ENCODE assay signal across 23 mouse cellular contexts in genomic region chr8:106287445-106287844, GRCm38 (mm10). TPM values are rescaled to one million over a fixed set of nuclear protein-coding genes. Genes with fewer than 3 reads are reported as not detected.
DNase-seq lines count a peak whose midpoint lies in the region; ATAC-seq and TF ChIP-seq lines count a peak whose summit lies in the region.
"Had no signal": no experiment of that assay in that cellular context is flagged by ENCODE, and none has a peak within 500 bp of the region (broad histone marks: within the 10 kb centered on the region; RNA-seq: fewer than 3 reads in every experiment).

No protein-coding gene starts in this region.

- TF ChIP-seq EP300 in stomach, postnatal 0 days (optimal IDR thresholded peaks at IDR 0.05) = no peak

- H3K4me2 ChIP-seq in hindbrain, embryonic 12.5 days (replicated peaks) = no peak overlapping the region
- no peak overlapping the region for H3K4me2 ChIP-seq in hindbrain, embryonic 14.5 days (replicated peaks)
- H3K4me2 ChIP-seq in liver, embryonic 13.5 days = no peak overlapping the region
- no peak overlapping the region for H3K4me2 ChIP-seq in stomach, postnatal 0 days (replicated peaks; ENCODE audit: low read depth)
- H3K4me2 ChIP-seq: embryonic facial prominence, embryonic 13.5 days; heart, embryonic 15.5 days; kidney, embryonic 15.5 days; limb, embryonic 12.5 days; lung, embryonic 14.5 days; midbrain, embryonic 11.5 days; neural tube, embryonic 13.5 days had no signal

- no peaks in the 10 kb centered on the region for H3K27me3 ChIP-seq in hindbrain, embryonic 12.5 days
- H3K27me3 ChIP-seq in hindbrain, embryonic 14.5 days (ENCODE audit: control insufficient read depth, insufficient read depth, low read length) = no peaks in the 10 kb centered on the region
- no peaks in the 10 kb centered on the region for H3K27me3 ChIP-seq in liver, embryonic 13.5 days
- no peaks in the 10 kb centered on the region for H3K27me3 ChIP-seq in stomach, postnatal 0 days (ENCODE audit: control insufficient read depth, insufficient read depth, low read length)
- H3K27me3 ChIP-seq: embryonic facial prominence, embryonic 13.5 days; heart, embryonic 15.5 days; limb, embryonic 12.5 days; neural tube, embryonic 13.5 days had no signal

- H3K9me3 ChIP-seq in hindbrain, embryonic 12.5 days (replicated peaks) = no peaks in the 10 kb centered on the region
- no peaks in the 10 kb centered on the region for H3K9me3 ChIP-seq in hindbrain, embryonic 14.5 days (ENCODE audit: control insufficient read depth, low read length)
- H3K9me3 ChIP-seq in liver, embryonic 13.5 days (replicated peaks) = no peaks in the 10 kb centered on the region
- no peaks in the 10 kb centered on the region for H3K9me3 ChIP-seq in stomach, postnatal 0 days (ENCODE audit: control insufficient read depth, low read length)
- H3K9me3 ChIP-seq: embryonic facial prominence, embryonic 13.5 days; heart, embryonic 15.5 days; kidney, embryonic 15.5 days; limb, embryonic 12.5 days; neural tube, embryonic 13.5 days had no signal

- WGBS in hindbrain, embryonic 12.5 days = 13% methylated on average over 2 of the region's 2 CpGs
- WGBS in hindbrain, embryonic 14.5 days = 9% methylated on average over 2 of the region's 2 CpGs
- WGBS in liver, embryonic 13.5 days (ENCODE audit: insufficient replicate concordance) = 31% methylated on average over 2 of the region's 2 CpGs
- 11% methylated on average over 2 of the region's 2 CpGs for WGBS in stomach, postnatal 0 days

- no peak for DNase-seq in hindbrain, embryonic 14.5 days (ENCODE audit: low spot score)
- DNase-seq in Muller cell, postnatal 12 days (ENCODE audit: inconsistent ontology term) = peak; percentile 55
- no peak for DNase-seq in liver, embryonic 13.5 days
- peak; percentile 70 for DNase-seq in stomach, postnatal 0 days (ENCODE audit: low spot score)
- no peak for DNase-seq in thymus, postnatal 0 days (ENCODE audit: low spot score)
- no peak for DNase-seq in frontal cortex, postnatal 36 days (ENCODE audit: low spot score in 2 of 2)
- DNase-seq in left cerebral cortex, adult 2 months (ENCODE audit: extremely low spot score in 1 of 2, low spot score in 2 of 2) = no peak
- DNase-seq: adrenal gland, postnatal 10 days; cerebellum, adult 11 months; cerebellum, postnatal 14 days; gastrocnemius, postnatal 25 days; kidney, postnatal 4 days; lung, embryonic 14.5 days; thymus, adult 2 months had no signal

- H3K36me3 ChIP-seq in hindbrain, embryonic 12.5 days = no peaks in the 10 kb centered on the region
- peaks cover 14% of the 10 kb centered on the region; the same call in 1 of the 2 replicates for H3K36me3 ChIP-seq in hindbrain, embryonic 14.5 days (replicated peaks; ENCODE audit: control insufficient read depth, insufficient read depth)
- no peaks in the 10 kb centered on the region for H3K36me3 ChIP-seq in liver, embryonic 13.5 days
- no peaks in the 10 kb centered on the region for H3K36me3 ChIP-seq in stomach, postnatal 0 days (ENCODE audit: control insufficient read depth, insufficient read depth, low read length)
- H3K36me3 ChIP-seq: embryonic facial prominence, embryonic 13.5 days; heart, embryonic 15.5 days; kidney, embryonic 15.5 days; limb, embryonic 12.5 days had no signal

- no peak for ATAC-seq in hindbrain, embryonic 12.5 days (ENCODE audit: low FRiP score)
- no peak for ATAC-seq in hindbrain, embryonic 14.5 days (ENCODE audit: low FRiP score)
- no peak; the same call in 1 of the 2 replicates for ATAC-seq in liver, embryonic 13.5 days (ENCODE audit: low read depth)
- ATAC-seq in stomach, postnatal 0 days (ENCODE audit: low FRiP score, low TSS enrichment) = peak; percentile 84
- ATAC-seq: forebrain, embryonic 14.5 days had no signal

- H3K9ac ChIP-seq in hindbrain, embryonic 12.5 days = no peak overlapping the region
- H3K9ac ChIP-seq in hindbrain, embryonic 14.5 days = no peak overlapping the region
- H3K9ac ChIP-seq in liver, embryonic 13.5 days = no peak overlapping the region
- no peak overlapping the region for H3K9ac ChIP-seq in stomach, postnatal 0 days (ENCODE audit: low read length)
- H3K9ac ChIP-seq: embryonic facial prominence, embryonic 13.5 days; heart, embryonic 15.5 days; kidney, embryonic 15.5 days; limb, embryonic 12.5 days; lung, embryonic 14.5 days; neural tube, embryonic 13.5 days had no signal

- peaks cover 6% of the 10 kb centered on the region; the same call in 1 of the 2 replicates for H3K4me1 ChIP-seq in hindbrain, embryonic 12.5 days
- H3K4me1 ChIP-seq in hindbrain, embryonic 14.5 days (replicated peaks; ENCODE audit: control insufficient read depth, insufficient read depth, low read length) = no peaks in the 10 kb centered on the region
- no peaks in the 10 kb centered on the region; the same call in 1 of the 2 replicates for H3K4me1 ChIP-seq in liver, embryonic 13.5 days (replicated peaks)
- no peaks in the 10 kb centered on the region for H3K4me1 ChIP-seq in stomach, postnatal 0 days (replicated peaks; ENCODE audit: control insufficient read depth, insufficient read depth)
- H3K4me1 ChIP-seq: heart, embryonic 15.5 days had no signal

- peak overlapping the region; percentile 17; the same call in 1 of the 2 replicates for H3K27ac ChIP-seq in hindbrain, embryonic 12.5 days
- no peak overlapping the region for H3K27ac ChIP-seq in hindbrain, embryonic 14.5 days
- peak overlapping the region; percentile 19; the same call in 1 of the 2 replicates for H3K27ac ChIP-seq in liver, embryonic 13.5 days
- 0 out of 2 replicates have a peak overlapping the region, but pooled peaks have one; percentile 35 for H3K27ac ChIP-seq in stomach, postnatal 0 days (replicated peaks)
- no peak overlapping the region for H3K27ac ChIP-seq in left cerebral cortex, adult 2 months
- H3K27ac ChIP-seq: embryonic facial prominence, embryonic 13.5 days; heart, embryonic 15.5 days; kidney, embryonic 15.5 days; limb, embryonic 12.5 days; macrophage; neural tube, embryonic 13.5 days had no signal

- H3K4me3 ChIP-seq in hindbrain, embryonic 12.5 days = no peak overlapping the region
- no peak overlapping the region for H3K4me3 ChIP-seq in hindbrain, embryonic 14.5 days (replicated peaks; ENCODE audit: low read length)
- no peak overlapping the region for H3K4me3 ChIP-seq in liver, embryonic 13.5 days (replicated peaks)
- no peak overlapping the region for H3K4me3 ChIP-seq in stomach, postnatal 0 days (ENCODE audit: low read depth, low read length)
- H3K4me3 ChIP-seq in left cerebral cortex, adult 2 months = no peak overlapping the region
- H3K4me3 ChIP-seq: embryonic facial prominence, embryonic 13.5 days; heart, embryonic 15.5 days; kidney, embryonic 15.5 days; limb, embryonic 12.5 days; neural tube, embryonic 13.5 days had no signal

- TF ChIP-seq CTCF in stomach, postnatal 0 days (IDR thresholded peaks at IDR 0.05; ENCODE audit: low read depth) = no peak
- TF ChIP-seq CTCF in left cerebral cortex, adult 2 months (IDR thresholded peaks at IDR 0.05) = no peak

- intact Hi-C loops in left cerebral cortex, adult 2 months (cut with DNase I) = no loop called here

RNA-seq across cellular contexts. Expression of gene Smpd3, which starts 50.3 kb away (rescaled TPM):
- polyA plus RNA-seq in hindbrain, embryonic 12.5 days (2016; fragmentation: Nextera tagmentation; extraction: Ambion mirVana) = 29.2 and 31.2 TPM in 2 replicates
- polyA plus RNA-seq in hindbrain, embryonic 14.5 days (2014; fragmentation: Nextera tagmentation; extraction: Ambion mirVana) = 46.7 and 47.1 TPM in 2 replicates
- polyA plus RNA-seq in liver, embryonic 13.5 days (2015; fragmentation: Nextera tagmentation; extraction: Ambion mirVana) = 0.35 and 0.67 TPM in 2 replicates
- polyA plus RNA-seq in stomach, postnatal 0 days (2015; fragmentation: Nextera tagmentation; extraction: Ambion mirVana) = 47.6 and 47.7 TPM in 2 replicates
- 1.1 and 1.5 TPM in 2 replicates for polyA plus RNA-seq in thymus, postnatal 0 days (2015; fragmentation: Nextera tagmentation; extraction: Ambion mirVana)
- total RNA-seq in left cerebral cortex, adult 2 months (2021) = 10 to 100 TPM; 52.6 to 59.1 TPM

Comparison
In these comparisons a context has a peak if more than half of its experiments do, and no peak if none do; other contexts are left out.
1. H3K27ac ChIP-seq: peak in hindbrain, embryonic 12.5 days (single experiment), liver, embryonic 13.5 days (single experiment) and stomach, postnatal 0 days (single experiment); none in hindbrain, embryonic 14.5 days (single experiment) and left cerebral cortex, adult 2 months (single experiment).
2. DNase-seq: peak in Muller cell, postnatal 12 days (single experiment) and stomach, postnatal 0 days (single experiment); none in hindbrain, embryonic 14.5 days (single experiment), liver, embryonic 13.5 days (single experiment), thymus, postnatal 0 days (single experiment), frontal cortex, postnatal 36 days (0 of 2) and left cerebral cortex, adult 2 months (0 of 2).
3. RNA of gene Smpd3, which starts 50.3 kb away (polyA plus RNA-seq): 47.6 to 47.7 TPM in stomach, postnatal 0 days, 46.7 to 47.1 TPM in hindbrain, embryonic 14.5 days and 29.2 to 31.2 TPM in hindbrain, embryonic 12.5 days; 1.1 to 1.5 TPM in thymus, postnatal 0 days and 0.35 to 0.67 TPM in liver, embryonic 13.5 days; every median in the first group is over 10 times any median in the second.